Mouse (Mus musculus): Measurements from ENCODE around the gene Tctex1d1.

DNA sequence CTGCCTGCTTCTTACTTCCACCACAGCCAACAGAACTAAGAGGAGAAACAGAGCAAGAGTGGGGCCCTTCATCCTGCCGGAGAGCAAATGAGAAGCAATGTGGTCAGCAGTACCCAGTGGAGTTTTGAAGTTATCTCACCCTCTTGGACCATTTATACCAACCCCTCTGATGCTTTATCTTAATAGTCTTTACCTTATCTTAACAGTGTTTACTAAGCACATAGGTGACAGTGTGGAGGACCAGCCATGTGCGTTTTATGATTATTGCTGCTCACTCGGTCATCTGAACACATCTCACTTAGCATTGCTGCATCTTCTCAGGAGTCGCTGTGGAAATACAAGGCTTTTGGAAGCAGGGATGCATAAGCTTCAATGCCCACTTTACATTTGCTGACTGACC lies 48.2 kb downstream of the Tctex1d1 start, which contains the start of gene Insl5:
- TF ChIP-seq CTCF (IDR thresholded peaks at IDR 0.05; ENCODE audit: control insufficient read depth, insufficient read depth, low read length) (no peak), POLR2A (IDR thresholded peaks at IDR 0.05; ENCODE audit: borderline replicate concordance, control insufficient read depth, low read depth, low read length) (no peak)
